Mouse (Mus musculus): ENCODE data around the gene Sel1l.
A peak's percentile ranks its signal among the peaks of the same experiment; 100 is the strongest.
"Not testable (repeated sequence)": the region's sequence is repeated elsewhere in the genome, so short reads cannot be mapped to it uniquely, and the experiment has no call there.

Sel1l gene

GRCm38 (mm10) chr12:91815552-91815951, 33.4 kb downstream of the Sel1l start:
- no peak for DNase-seq

- DNase-seq: no peak
Measured at GRCm38 (mm10) chr12:91808911-91809310, 40.0 kb downstream of the Sel1l start.

GRCm38 (mm10) chr12:91807761-91808160, 41.2 kb downstream of the Sel1l start:
- DNase-seq: no peak

GRCm38 (mm10) chr12:91807095-91807494, 41.9 kb downstream of the Sel1l start:
- no peak for DNase-seq

GRCm38 (mm10) chr12:91804262-91804661, 44.7 kb downstream of the Sel1l start:
- no peak for DNase-seq

- DNase-seq: peak; percentile 60
Measured at GRCm38 (mm10) chr12:91803207-91803932, 45.6 kb downstream of the Sel1l start.

GRCm38 (mm10) chr12:91802586-91803206, 46.3 kb downstream of the Sel1l start:
- DNase-seq: no peak

- DNase-seq: no peak
Measured at GRCm38 (mm10) chr12:91800861-91801385, 48.0 kb downstream of the Sel1l start.

- no peak for DNase-seq
Measured at GRCm38 (mm10) chr12:91799821-91800335, 49.1 kb downstream of the Sel1l start.

GRCm38 (mm10) chr12:91799379-91799773, 49.6 kb downstream of the Sel1l start:
- no peak for DNase-seq

GRCm38 (mm10) chr12:91798720-91799378, 50.1 kb downstream of the Sel1l start:
- DNase-seq: no peak

- no peak for DNase-seq
Measured at GRCm38 (mm10) chr12:91796774-91797173, 52.2 kb downstream of the Sel1l start.

- no peak for DNase-seq
Measured at GRCm38 (mm10) chr12:91793266-91793665, 55.7 kb downstream of the Sel1l start.

- DNase-seq: no peak
Measured at GRCm38 (mm10) chr12:91791822-91792221, 57.1 kb downstream of the Sel1l start.

GRCm38 (mm10) chr12:91789801-91790200, 59.2 kb downstream of the Sel1l start:
- peak; percentile 60 for DNase-seq

GRCm38 (mm10) chr12:91788446-91788845, 60.5 kb downstream of the Sel1l start:
- not testable (repeated sequence) for DNase-seq

GRCm38 (mm10) chr12:91787959-91788437, 61.0 kb downstream of the Sel1l start, which contains the start of gene Ston2:
Gene Ston2, minus strand, starts transcription at chr12:91788387.
- no peak for DNase-seq

- no peak for DNase-seq
Measured at GRCm38 (mm10) chr12:91786355-91786754, 62.6 kb downstream of the Sel1l start.

- no peak for DNase-seq
Measured at GRCm38 (mm10) chr12:91781432-91781831, 67.5 kb downstream of the Sel1l start.

- no peak for DNase-seq
Measured at GRCm38 (mm10) chr12:91780531-91780930, 68.4 kb downstream of the Sel1l start.

GRCm38 (mm10) chr12:91779004-91779365, 70.0 kb downstream of the Sel1l start:
- peak; percentile 80 for DNase-seq

- DNase-seq: peak; percentile 27
Measured at GRCm38 (mm10) chr12:91778211-91779003, 70.5 kb downstream of the Sel1l start.

Data from layer of hippocampus, adult 9-11 months (tissue).